Mouse (Mus musculus) spleen, adult 2 months (tissue): Measurements from ENCODE around the gene Gm21962.

Source experiments
- CTCF ChIP-seq: fragments of 200-500 bp; IDR thresholded peaks from 2 replicates; pipeline ENCODE4 v1.5.1; 2011; ENCODE audit warnings: mild to moderate bottlenecking, inconsistent platforms; ENCODE audit not compliant: insufficient read depth, insufficient read length, insufficient replicate concordance; ENCODE audit errors: extremely low read depth
- POLR2A ChIP-seq: fragments of 200-500 bp; IDR thresholded peaks from 2 replicates; pipeline ENCODE4 v1.6.1; 2011; ENCODE audit warnings: low read depth, low read length, inconsistent platforms

DNA sequence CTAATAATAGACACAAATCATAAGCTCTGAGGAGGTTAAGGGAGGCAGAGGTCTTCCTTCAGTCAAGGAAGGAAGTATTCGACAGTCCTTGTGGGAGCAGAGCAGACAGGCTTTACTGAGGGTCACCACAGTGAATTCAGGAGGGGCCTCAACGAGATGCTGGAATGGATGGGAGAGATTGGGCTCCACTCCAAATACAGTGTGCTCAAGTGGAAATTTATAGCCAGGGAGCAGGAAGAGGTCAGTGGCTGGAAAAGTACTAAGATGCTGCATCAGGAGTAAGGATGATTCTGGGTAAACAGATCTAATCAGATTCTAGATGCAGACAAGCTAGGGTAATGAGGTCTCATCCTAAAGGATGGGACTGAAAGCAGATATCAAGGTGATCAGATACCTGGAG, 44.6 kb downstream of the Gm21962 start:
- no peak for TF ChIP-seq CTCF
- no peak for TF ChIP-seq POLR2A
